Mouse (Mus musculus): Measurements from ENCODE around the gene Galnt18. TPM values are rescaled to one million over a fixed set of nuclear protein-coding genes. Genes with fewer than 3 reads are reported as not detected.

Gene Galnt18
- polyA plus RNA-seq, 1 experiment from 2014 or later = 7.8 TPM

- Histone ChIP-seq H3K36me3 (ENCODE audit: control insufficient read depth, insufficient read depth) (no peaks in the 10 kb centered on the region), H3K9ac (ENCODE audit: low read depth, low read length) (no peak overlapping the region), H3K27me3 (replicated peaks; ENCODE audit: control insufficient read depth, insufficient read depth, low read length) (no peaks in the 10 kb centered on the region), H3K27ac (ENCODE audit: low read depth, low read length) (no peak overlapping the region), H3K4me2 (replicated peaks; ENCODE audit: low read depth) (no peak overlapping the region), H3K9me3 (ENCODE audit: control insufficient read depth) (no peaks in the 10 kb centered on the region), H3K4me1 (replicated peaks; ENCODE audit: control insufficient read depth, insufficient read depth, low read length) (no peaks in the 10 kb centered on the region), H3K4me3 (ENCODE audit: low read depth, low read length) (no peak overlapping the region)
- WGBS = 82% methylated on average over 6 of the region's 6 CpGs
- no peak for ATAC-seq
- no peak for TF ChIP-seq CTCF (IDR thresholded peaks at IDR 0.05; ENCODE audit: low read depth)
Measured at GRCm38 (mm10) chr7:111740091-111740490, 39.7 kb downstream of the Galnt18 start.

DNA sequence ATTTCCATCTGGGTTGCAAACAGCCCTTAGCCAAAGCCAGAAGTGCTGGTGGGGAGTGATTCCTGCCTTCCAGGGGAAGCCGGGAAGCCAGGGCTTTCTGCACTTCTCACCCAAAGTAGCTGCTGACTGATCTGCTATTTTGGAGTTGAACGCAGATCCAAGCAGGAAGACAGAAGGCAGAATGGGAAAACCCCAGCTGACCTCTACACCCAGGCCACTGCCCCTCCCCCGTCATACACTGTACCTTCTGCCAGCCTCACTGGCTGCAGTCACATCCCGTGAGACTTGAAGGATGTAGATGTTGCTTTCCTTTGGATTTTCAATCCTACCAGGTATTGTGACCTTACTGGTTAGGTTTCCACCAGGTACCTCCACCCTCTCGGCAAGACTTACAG, 40.4 kb downstream of the Galnt18 start:
- Histone ChIP-seq H3K4me1 (replicated peaks; ENCODE audit: control insufficient read depth, insufficient read depth, low read length) (no peaks in the 10 kb centered on the region), H3K4me3 (ENCODE audit: low read depth, low read length) (no peak overlapping the region), H3K27me3 (replicated peaks; ENCODE audit: control insufficient read depth, insufficient read depth, low read length) (no peaks in the 10 kb centered on the region), H3K4me2 (replicated peaks; ENCODE audit: low read depth) (no peak overlapping the region), H3K27ac (ENCODE audit: low read depth, low read length) (no peak overlapping the region), H3K9ac (ENCODE audit: low read depth, low read length) (no peak overlapping the region), H3K9me3 (ENCODE audit: control insufficient read depth) (no peaks in the 10 kb centered on the region), H3K36me3 (ENCODE audit: control insufficient read depth, insufficient read depth) (no peaks in the 10 kb centered on the region)
- no peak for TF ChIP-seq CTCF (IDR thresholded peaks at IDR 0.05; ENCODE audit: low read depth)
- ATAC-seq = no peak
- WGBS = 64% methylated on average over 5 of the region's 5 CpGs

DNA sequence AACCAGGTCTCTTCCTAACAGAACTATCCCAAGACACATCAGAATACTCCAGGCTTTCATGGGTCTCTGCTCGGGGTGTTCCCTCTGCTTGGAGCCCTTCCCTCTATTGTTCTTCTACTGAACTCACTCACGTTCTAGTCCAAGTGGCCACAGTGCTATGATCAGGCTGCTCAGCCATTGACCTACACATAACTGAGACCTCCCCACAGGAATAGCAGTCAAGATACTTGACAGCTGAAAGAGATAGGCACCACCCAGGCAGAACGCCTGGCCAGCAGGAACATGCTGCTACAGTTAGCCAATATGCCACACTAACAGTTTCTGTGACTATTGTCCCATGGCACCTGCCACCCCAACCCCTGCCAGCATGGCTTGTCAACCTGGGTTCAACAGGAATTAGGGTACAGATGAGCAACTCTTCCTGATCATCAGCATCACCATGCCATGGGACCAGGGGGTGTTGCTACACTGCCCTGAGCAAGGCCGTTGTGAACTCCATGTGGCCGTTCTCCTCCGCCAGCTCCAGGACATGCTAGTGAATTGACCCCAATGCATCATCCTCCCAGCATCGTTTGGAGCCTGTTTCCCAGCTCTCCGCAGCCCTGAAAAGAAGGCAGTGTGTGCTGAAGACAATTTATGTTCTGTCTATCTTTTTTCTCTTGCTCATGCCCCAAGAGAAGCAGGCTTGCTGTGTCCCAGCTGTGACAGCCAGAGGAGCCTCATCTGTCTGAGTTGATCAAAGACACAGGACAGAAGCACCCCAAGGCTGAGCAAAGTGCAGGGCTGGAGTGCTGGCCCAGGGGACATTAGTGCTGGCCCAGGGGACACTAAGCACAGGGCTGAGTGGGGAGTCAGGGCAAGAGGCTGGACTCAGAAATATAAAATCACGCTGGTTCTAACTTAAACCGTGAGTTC, 41.1 kb downstream of the Galnt18 start:
- ATAC-seq = no peak
- no peak overlapping the region for H3K27ac ChIP-seq (ENCODE audit: low read depth, low read length)
- H3K4me1 ChIP-seq (replicated peaks; ENCODE audit: control insufficient read depth, insufficient read depth, low read length) = no peaks in the 10 kb centered on the region
- no peaks in the 10 kb centered on the region for H3K36me3 ChIP-seq (ENCODE audit: control insufficient read depth, insufficient read depth)
- 64% methylated on average over 10 of the region's 10 CpGs for WGBS
- no peaks in the 10 kb centered on the region for H3K9me3 ChIP-seq (ENCODE audit: control insufficient read depth)
- no peak overlapping the region for H3K4me3 ChIP-seq (ENCODE audit: low read depth, low read length)
- no peak for TF ChIP-seq CTCF (IDR thresholded peaks at IDR 0.05; ENCODE audit: low read depth)
- H3K27me3 ChIP-seq (replicated peaks; ENCODE audit: control insufficient read depth, insufficient read depth, low read length) = no peaks in the 10 kb centered on the region
- H3K4me2 ChIP-seq (replicated peaks; ENCODE audit: low read depth) = no peak overlapping the region
- H3K9ac ChIP-seq (ENCODE audit: low read depth, low read length) = no peak overlapping the region

DNA sequence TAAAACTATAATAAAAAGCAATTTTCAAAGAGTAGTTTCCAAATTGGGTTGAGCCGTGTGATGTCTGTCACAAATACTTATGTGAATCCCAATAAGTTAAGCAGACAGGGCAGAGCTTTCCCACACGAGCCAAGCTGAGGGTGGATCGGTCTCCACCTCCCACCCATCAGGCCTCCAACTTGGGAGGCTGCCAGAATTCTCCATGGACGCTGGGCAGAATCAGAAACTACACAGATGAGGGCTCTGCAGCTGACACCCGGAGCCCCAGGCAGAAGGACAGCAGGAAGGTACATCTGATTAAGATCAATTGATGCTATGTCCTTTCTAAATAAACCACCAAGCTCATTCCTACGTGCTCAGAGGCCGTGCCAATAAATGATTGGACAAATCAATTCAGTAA, 42.4 kb downstream of the Galnt18 start:
- ATAC-seq = no peak
- Histone ChIP-seq H3K9ac (ENCODE audit: low read depth, low read length) (no peak overlapping the region), H3K4me3 (ENCODE audit: low read depth, low read length) (no peak overlapping the region), H3K4me1 (replicated peaks; ENCODE audit: control insufficient read depth, insufficient read depth, low read length) (no peaks in the 10 kb centered on the region), H3K36me3 (ENCODE audit: control insufficient read depth, insufficient read depth) (no peaks in the 10 kb centered on the region), H3K9me3 (ENCODE audit: control insufficient read depth) (no peaks in the 10 kb centered on the region), H3K27ac (ENCODE audit: low read depth, low read length) (no peak overlapping the region), H3K4me2 (replicated peaks; ENCODE audit: low read depth) (no peak overlapping the region), H3K27me3 (replicated peaks; ENCODE audit: control insufficient read depth, insufficient read depth, low read length) (no peaks in the 10 kb centered on the region)
- TF ChIP-seq CTCF (IDR thresholded peaks at IDR 0.05; ENCODE audit: low read depth) = no peak
- 45% methylated on average over 7 of the region's 7 CpGs for WGBS

GRCm38 (mm10) chr7:111736365-111736764, 43.4 kb downstream of the Galnt18 start:
- Histone ChIP-seq H3K4me3 (ENCODE audit: low read depth, low read length) (no peak overlapping the region), H3K9me3 (ENCODE audit: control insufficient read depth) (no peaks in the 10 kb centered on the region), H3K4me1 (replicated peaks; ENCODE audit: control insufficient read depth, insufficient read depth, low read length) (no peaks in the 10 kb centered on the region), H3K27me3 (replicated peaks; ENCODE audit: control insufficient read depth, insufficient read depth, low read length) (no peaks in the 10 kb centered on the region), H3K4me2 (replicated peaks; ENCODE audit: low read depth) (no peak overlapping the region), H3K27ac (ENCODE audit: low read depth, low read length) (no peak overlapping the region), H3K9ac (ENCODE audit: low read depth, low read length) (no peak overlapping the region), H3K36me3 (ENCODE audit: control insufficient read depth, insufficient read depth) (no peaks in the 10 kb centered on the region)
- TF ChIP-seq CTCF (IDR thresholded peaks at IDR 0.05; ENCODE audit: low read depth) = no peak
- ATAC-seq = no peak
- WGBS = 48% methylated on average over 3 of the region's 3 CpGs

- H3K4me1 ChIP-seq (replicated peaks; ENCODE audit: control insufficient read depth, insufficient read depth, low read length) = no peaks in the 10 kb centered on the region
- no peak for TF ChIP-seq CTCF (IDR thresholded peaks at IDR 0.05; ENCODE audit: low read depth)
- H3K4me3 ChIP-seq (ENCODE audit: low read depth, low read length) = no peak overlapping the region
- H3K4me2 ChIP-seq (replicated peaks; ENCODE audit: low read depth) = no peak overlapping the region
- no peak overlapping the region for H3K9ac ChIP-seq (ENCODE audit: low read depth, low read length)
- H3K36me3 ChIP-seq (ENCODE audit: control insufficient read depth, insufficient read depth) = no peaks in the 10 kb centered on the region
- 77% methylated on average over 8 of the region's 8 CpGs for WGBS
- H3K27ac ChIP-seq (ENCODE audit: low read depth, low read length) = no peak overlapping the region
- no peaks in the 10 kb centered on the region for H3K9me3 ChIP-seq (ENCODE audit: control insufficient read depth)
- no peak for ATAC-seq
- no peaks in the 10 kb centered on the region for H3K27me3 ChIP-seq (replicated peaks; ENCODE audit: control insufficient read depth, insufficient read depth, low read length)
Measured at GRCm38 (mm10) chr7:111730346-111731269, 49.2 kb downstream of the Galnt18 start.

Measured in intestine, postnatal 0 days (tissue).